ENCODE assay signal across 9 mouse cellular contexts in the genomic region with DNA sequence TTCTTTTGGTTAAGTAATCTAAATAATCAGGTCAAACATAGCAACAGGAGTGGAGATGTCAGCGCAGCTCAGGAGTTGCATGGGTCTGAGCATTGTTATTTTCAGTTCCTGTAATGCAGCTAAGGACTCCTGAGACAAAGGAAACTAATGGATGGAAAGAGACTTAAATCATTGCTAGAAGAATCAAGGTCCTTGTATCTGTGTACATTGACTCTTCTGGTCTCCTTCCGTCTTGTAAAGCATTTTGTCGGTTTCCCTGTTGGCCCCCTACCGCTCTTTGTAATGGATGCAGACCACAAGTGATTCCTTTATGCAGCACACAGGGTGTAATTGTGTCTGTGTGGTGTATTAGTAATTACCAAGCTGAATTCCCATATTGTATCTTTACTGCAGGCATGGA.
DNase-seq lines count a peak whose midpoint lies in the region; ATAC-seq lines count a peak whose summit lies in the region.
"Had no signal": no experiment of that assay in that cellular context is flagged by ENCODE, and none has a peak within 500 bp of the region (broad histone marks: within the 10 kb centered on the region; RNA-seq: fewer than 3 reads in every experiment).

No protein-coding gene starts in this region.

- H3K4me2 ChIP-seq in limb, embryonic 15.5 days: no peak overlapping the region
- H3K4me2 ChIP-seq in stomach, embryonic 15.5 days: no peak overlapping the region

- no peaks in the 10 kb centered on the region for H3K36me3 ChIP-seq in limb, embryonic 15.5 days
- no peaks in the 10 kb centered on the region for H3K36me3 ChIP-seq in stomach, embryonic 15.5 days

- no peak for ATAC-seq in limb, embryonic 15.5 days (ENCODE audit: insufficient number of reproducible peaks, low FRiP score, low TSS enrichment, low read depth)
- no peak for ATAC-seq in stomach, embryonic 15.5 days (ENCODE audit: insufficient read depth, low FRiP score, low read depth)
- ATAC-seq: liver, postnatal 0 days had no signal

- H3K4me1 ChIP-seq in limb, embryonic 15.5 days: peaks cover 24% of the 10 kb centered on the region
- H3K4me1 ChIP-seq in stomach, embryonic 15.5 days: no peaks in the 10 kb centered on the region

- H3K9me3 ChIP-seq in limb, embryonic 15.5 days: no peaks in the 10 kb centered on the region
- H3K9me3 ChIP-seq in stomach, embryonic 15.5 days: no peaks in the 10 kb centered on the region

- WGBS in limb, embryonic 15.5 days: 53% methylated on average over 4 of the region's 4 CpGs
- WGBS in stomach, embryonic 15.5 days: 61% methylated on average over 4 of the region's 4 CpGs

- no peaks in the 10 kb centered on the region for H3K27me3 ChIP-seq in limb, embryonic 15.5 days
- no peaks in the 10 kb centered on the region for H3K27me3 ChIP-seq in stomach, embryonic 15.5 days (replicated peaks)

- H3K27ac ChIP-seq in limb, embryonic 15.5 days: peak overlapping the region; percentile 67
- peak overlapping the region; percentile 82; the same call in 1 of the 2 replicates for H3K27ac ChIP-seq in stomach, embryonic 15.5 days

- H3K9ac ChIP-seq in limb, embryonic 15.5 days: no peak overlapping the region
- H3K9ac ChIP-seq in stomach, embryonic 15.5 days: no peak overlapping the region
- H3K9ac ChIP-seq: liver, postnatal 0 days had no signal

- DNase-seq in cerebellum, postnatal 10 days: peak; percentile 20 to 23
- DNase-seq in cerebellum, adult 9-11 months: no peak
- DNase-seq in lung, postnatal 36 days: peak; percentile 20
- DNase-seq in lung, adult 18-20 months: no peak
- DNase-seq in yolk sac, embryonic 10.5 days (ENCODE audit: low spot score): no peak
- no peak for DNase-seq in adipocyte (ENCODE audit: low spot score)
- DNase-seq: liver, postnatal 0 days had no signal

- no peak overlapping the region for H3K4me3 ChIP-seq in limb, embryonic 15.5 days
- no peak overlapping the region for H3K4me3 ChIP-seq in stomach, embryonic 15.5 days (replicated peaks)

Comparison
In these comparisons a context has a peak if more than half of its experiments do, and no peak if none do; other contexts are left out.
1. DNase-seq: peak in cerebellum, postnatal 10 days (2 of 2) and lung, postnatal 36 days (single experiment); none in cerebellum, adult 9-11 months (single experiment), lung, adult 18-20 months (0 of 2), yolk sac, embryonic 10.5 days (single experiment) and adipocyte (single experiment).